Mouse (Mus musculus): ENCODE results near the gene Slc18b1. TPM values are rescaled to one million over a fixed set of nuclear protein-coding genes. Genes with fewer than 3 reads are reported as not detected.

Slc18b1 gene
- polyA plus RNA-seq, 1 experiment from 2014 or later, result 22.2 TPM

GRCm38 (mm10) chr10:23864362-23865312, 67.9 kb downstream of the Slc18b1 start:
- H3K27ac ChIP-seq (ENCODE audit: low read depth, low read length), result no peak overlapping the region
- H3K4me1 ChIP-seq (ENCODE audit: control insufficient read depth, insufficient read depth, low read length), result no peaks in the 10 kb centered on the region
- no peaks in the 10 kb centered on the region for H3K27me3 ChIP-seq (replicated peaks; ENCODE audit: control insufficient read depth, insufficient read depth, low read length)
- H3K4me2 ChIP-seq (ENCODE audit: low read length), result no peak overlapping the region
- no peak overlapping the region for H3K4me3 ChIP-seq (ENCODE audit: low read depth, low read length)
- no peaks in the 10 kb centered on the region for H3K36me3 ChIP-seq (ENCODE audit: control insufficient read depth, insufficient read depth, low read length)
- no peak overlapping the region for H3K9ac ChIP-seq (ENCODE audit: low read length)
- H3K9me3 ChIP-seq (replicated peaks; ENCODE audit: control insufficient read depth, low read length), result no peaks in the 10 kb centered on the region
- ATAC-seq (no peak), DNase-seq (ENCODE audit: low spot score) (peak; percentile 2)
- WGBS, result 78% methylated on average over 9 of the region's 9 CpGs

Other genes with a start within 250 kb of the Slc18b1 start
- 143 and 176 TPM in 2 replicates for gene Rps12, start 9.7 kb upstream of the Slc18b1 start, polyA plus RNA-seq (2014; fragmentation: Nextera tagmentation; extraction: Ambion mirVana)
- 0.11 TPM in 1 of 2 replicates, not detected in the other for gene Vnn3, start 54.5 kb downstream of the Slc18b1 start, polyA plus RNA-seq (2014; fragmentation: Nextera tagmentation; extraction: Ambion mirVana)
- 0.23 and 0.54 TPM in 2 replicates for gene Vnn1, start 97.7 kb downstream of the Slc18b1 start, polyA plus RNA-seq (2014; fragmentation: Nextera tagmentation; extraction: Ambion mirVana)
- gene Taar1, start 123.4 kb downstream of the Slc18b1 start, polyA plus RNA-seq (2014; fragmentation: Nextera tagmentation; extraction: Ambion mirVana), result not detected in 2 replicates
- gene Taar2, start 141.6 kb downstream of the Slc18b1 start, polyA plus RNA-seq (2014; fragmentation: Nextera tagmentation; extraction: Ambion mirVana), result not detected in 2 replicates
- gene Taar3, start 152.6 kb downstream of the Slc18b1 start, polyA plus RNA-seq (2014; fragmentation: Nextera tagmentation; extraction: Ambion mirVana), result not detected in 2 replicates
- gene Taar4, start 163.5 kb downstream of the Slc18b1 start, polyA plus RNA-seq (2014; fragmentation: Nextera tagmentation; extraction: Ambion mirVana), result 0.28 TPM in 1 of 2 replicates, not detected in the other
- gene Taar5, start 173.7 kb downstream of the Slc18b1 start, polyA plus RNA-seq (2014; fragmentation: Nextera tagmentation; extraction: Ambion mirVana), result not detected in 2 replicates
- gene Taar6, start 188.7 kb downstream of the Slc18b1 start, polyA plus RNA-seq (2014; fragmentation: Nextera tagmentation; extraction: Ambion mirVana), result not detected in 2 replicates
- not detected in 2 replicates for gene Taar7a, start 196.5 kb downstream of the Slc18b1 start, polyA plus RNA-seq (2014; fragmentation: Nextera tagmentation; extraction: Ambion mirVana)
- not detected in 2 replicates for gene Taar7b, start 203.0 kb downstream of the Slc18b1 start, polyA plus RNA-seq (2014; fragmentation: Nextera tagmentation; extraction: Ambion mirVana)
- not detected in 2 replicates for gene Taar7d, start 230.2 kb downstream of the Slc18b1 start, polyA plus RNA-seq (2014; fragmentation: Nextera tagmentation; extraction: Ambion mirVana)
- gene Taar7e, start 240.6 kb downstream of the Slc18b1 start, polyA plus RNA-seq (2014; fragmentation: Nextera tagmentation; extraction: Ambion mirVana), result not detected in 2 replicates